Mouse (Mus musculus) kidney, adult 8-10 months (tissue): Measurements from ENCODE around the gene Anln.
"Not testable (repeated sequence)": the region's sequence is repeated elsewhere in the genome, so short reads cannot be mapped to it uniquely, and the experiment has no call there.

Experiments
- DNase-seq, 2 experiments: peaks; one replicate each; pipeline ENCODE4 v3.0.0; 2022

The Anln gene

GRCm38 (mm10) chr9:22319109-22319508, 69.9 kb downstream of the Anln start:
- no peak for DNase-seq

GRCm38 (mm10) chr9:22316047-22316446, 72.9 kb downstream of the Anln start:
- DNase-seq: not testable (repeated sequence)

GRCm38 (mm10) chr9:22314066-22314465, 74.9 kb downstream of the Anln start:
- peak; percentile 27 to 41 for DNase-seq

GRCm38 (mm10) chr9:22313218-22313617, 75.8 kb downstream of the Anln start:
- DNase-seq: peak; percentile 55 to 60

GRCm38 (mm10) chr9:22309651-22310050, 79.3 kb downstream of the Anln start:
- DNase-seq: peak; percentile 36 to 38

GRCm38 (mm10) chr9:22307920-22308262, 81.1 kb downstream of the Anln start:
- not testable (repeated sequence) for DNase-seq

GRCm38 (mm10) chr9:22307156-22307919, 81.7 kb downstream of the Anln start, which contains the start of gene Zfp810:
TSS of gene Zfp810 (minus strand) at chr9:22307648.
- DNase-seq: peak; percentile 95

GRCm38 (mm10) chr9:22306726-22307125, 82.3 kb downstream of the Anln start:
- no peak for DNase-seq

GRCm38 (mm10) chr9:22302199-22302598, 86.8 kb downstream of the Anln start:
- DNase-seq: no peak
